Mouse (Mus musculus): ENCODE measurements around the gene Tnrc6c. TPM values are rescaled to one million over a fixed set of nuclear protein-coding genes. Genes with fewer than 3 reads are reported as not detected.

Gene Tnrc6c
- polyA plus RNA-seq, 1 experiment from 2014 or later: 24.3 TPM

GRCm38 (mm10) chr11:117738123-117738522, 84.0 kb downstream of the Tnrc6c start:
- WGBS: 93% methylated on average over 5 of the region's 5 CpGs
- no peak overlapping the region for H3K9ac ChIP-seq (replicated peaks)
- H3K4me1 ChIP-seq: no peaks in the 10 kb centered on the region
- H3K27ac ChIP-seq (replicated peaks): no peak overlapping the region
- H3K27me3 ChIP-seq: no peaks in the 10 kb centered on the region
- ATAC-seq (ENCODE audit: low FRiP score, low read depth): no peak
- no peak overlapping the region for H3K4me3 ChIP-seq
- H3K9me3 ChIP-seq: no peaks in the 10 kb centered on the region
- H3K36me3 ChIP-seq: peaks cover 92% of the 10 kb centered on the region
- no peak overlapping the region for H3K4me2 ChIP-seq (replicated peaks)

- Histone ChIP-seq H3K9me3 (no peaks in the 10 kb centered on the region), H3K4me2 (replicated peaks) (no peak overlapping the region), H3K4me3 (no peak overlapping the region), H3K27ac (replicated peaks) (no peak overlapping the region), H3K4me1 (no peaks in the 10 kb centered on the region), H3K27me3 (no peaks in the 10 kb centered on the region), H3K36me3 (peaks cover 99% of the 10 kb centered on the region), H3K9ac (replicated peaks) (no peak overlapping the region)
- no peak for ATAC-seq (ENCODE audit: low FRiP score, low read depth)
- 92% methylated on average over 6 of the region's 6 CpGs for WGBS
These were observed 87.0 kb downstream of the Tnrc6c start for GRCm38 (mm10) chr11:117741128-117741527.

GRCm38 (mm10) chr11:117742243-117742642, 88.2 kb downstream of the Tnrc6c start:
- no peak for ATAC-seq (ENCODE audit: low FRiP score, low read depth)
- H3K36me3 ChIP-seq: peaks cover 99% of the 10 kb centered on the region
- no peaks in the 10 kb centered on the region for H3K27me3 ChIP-seq
- 90% methylated on average over 8 of the region's 8 CpGs for WGBS
- no peak overlapping the region for H3K4me2 ChIP-seq (replicated peaks)
- H3K27ac ChIP-seq (replicated peaks): no peak overlapping the region
- H3K9ac ChIP-seq (replicated peaks): no peak overlapping the region
- no peaks in the 10 kb centered on the region for H3K4me1 ChIP-seq
- no peaks in the 10 kb centered on the region for H3K9me3 ChIP-seq
- no peak overlapping the region for H3K4me3 ChIP-seq

GRCm38 (mm10) chr11:117742715-117743114, 88.6 kb downstream of the Tnrc6c start:
- H3K9me3 ChIP-seq: no peaks in the 10 kb centered on the region
- H3K9ac ChIP-seq (replicated peaks): no peak overlapping the region
- WGBS: 91% methylated on average over 8 of the region's 8 CpGs
- H3K27ac ChIP-seq (replicated peaks): no peak overlapping the region
- H3K4me2 ChIP-seq (replicated peaks): no peak overlapping the region
- no peak for ATAC-seq (ENCODE audit: low FRiP score, low read depth)
- no peaks in the 10 kb centered on the region for H3K27me3 ChIP-seq
- H3K4me1 ChIP-seq: no peaks in the 10 kb centered on the region
- H3K4me3 ChIP-seq: no peak overlapping the region
- H3K36me3 ChIP-seq: peaks cover 99% of the 10 kb centered on the region

- Histone ChIP-seq H3K4me1 (no peaks in the 10 kb centered on the region), H3K9me3 (no peaks in the 10 kb centered on the region), H3K27ac (replicated peaks) (no peak overlapping the region), H3K4me3 (no peak overlapping the region), H3K4me2 (replicated peaks) (no peak overlapping the region), H3K27me3 (no peaks in the 10 kb centered on the region), H3K9ac (replicated peaks) (no peak overlapping the region), H3K36me3 (peaks cover 99% of the 10 kb centered on the region)
- WGBS: 86% methylated on average over 4 of the region's 4 CpGs
- ATAC-seq (ENCODE audit: low FRiP score, low read depth): no peak
These were observed 89.5 kb downstream of the Tnrc6c start for GRCm38 (mm10) chr11:117743454-117744030.

GRCm38 (mm10) chr11:117748628-117749027, 94.5 kb downstream of the Tnrc6c start:
- Histone ChIP-seq H3K9me3 (no peaks in the 10 kb centered on the region), H3K9ac (replicated peaks) (no peak overlapping the region), H3K27ac (replicated peaks) (no peak overlapping the region), H3K4me3 (no peak overlapping the region), H3K36me3 (peaks cover 99% of the 10 kb centered on the region), H3K4me2 (replicated peaks) (no peak overlapping the region), H3K27me3 (no peaks in the 10 kb centered on the region), H3K4me1 (no peaks in the 10 kb centered on the region)
- no peak for ATAC-seq (ENCODE audit: low FRiP score, low read depth)
- WGBS: 90% methylated on average over 4 of the region's 4 CpGs

GRCm38 (mm10) chr11:117749414-117749813, 95.3 kb downstream of the Tnrc6c start:
- Histone ChIP-seq H3K9ac (replicated peaks) (no peak overlapping the region), H3K9me3 (no peaks in the 10 kb centered on the region), H3K4me2 (replicated peaks) (no peak overlapping the region), H3K4me1 (no peaks in the 10 kb centered on the region), H3K27ac (replicated peaks) (no peak overlapping the region), H3K36me3 (peaks cover 99% of the 10 kb centered on the region), H3K27me3 (no peaks in the 10 kb centered on the region), H3K4me3 (no peak overlapping the region)
- WGBS: 94% methylated on average over 10 of the region's 10 CpGs
- ATAC-seq (ENCODE audit: low FRiP score, low read depth): no peak

GRCm38 (mm10) chr11:117751544-117751943, 97.5 kb downstream of the Tnrc6c start:
- H3K36me3 ChIP-seq: peaks cover 100% of the 10 kb centered on the region

GRCm38 (mm10) chr11:117755891-117756290, 101.8 kb downstream of the Tnrc6c start:
- Histone ChIP-seq H3K9ac (replicated peaks) (no peak overlapping the region), H3K4me1 (no peaks in the 10 kb centered on the region), H3K4me3 (no peak overlapping the region), H3K36me3 (peaks cover 100% of the 10 kb centered on the region), H3K27me3 (no peaks in the 10 kb centered on the region), H3K27ac (replicated peaks) (no peak overlapping the region), H3K4me2 (replicated peaks) (no peak overlapping the region), H3K9me3 (no peaks in the 10 kb centered on the region)
- ATAC-seq (ENCODE audit: low FRiP score, low read depth): no peak
- 95% methylated on average over 7 of the region's 7 CpGs for WGBS

More at GRCm38 (mm10) chr11:117751544-117751943, 97.5 kb downstream of the Tnrc6c start:
- H3K4me1 ChIP-seq: no peaks in the 10 kb centered on the region
- no peak overlapping the region for H3K9ac ChIP-seq (replicated peaks)
- no peaks in the 10 kb centered on the region for H3K27me3 ChIP-seq
- no peak overlapping the region for H3K4me2 ChIP-seq (replicated peaks)
- 89% methylated on average over 6 of the region's 6 CpGs for WGBS
- no peak overlapping the region for H3K4me3 ChIP-seq
- no peak for ATAC-seq (ENCODE audit: low FRiP score, low read depth)
- H3K9me3 ChIP-seq: no peaks in the 10 kb centered on the region
- H3K27ac ChIP-seq (replicated peaks): no peak overlapping the region

- Histone ChIP-seq H3K9me3 (no peaks in the 10 kb centered on the region), H3K27ac (replicated peaks) (no peak overlapping the region), H3K4me1 (no peaks in the 10 kb centered on the region), H3K27me3 (no peaks in the 10 kb centered on the region), H3K4me3 (no peak overlapping the region), H3K36me3 (peaks cover 93% of the 10 kb centered on the region), H3K9ac (replicated peaks) (no peak overlapping the region), H3K4me2 (replicated peaks) (no peak overlapping the region)
- 93% methylated on average over 10 of the region's 10 CpGs for WGBS
- ATAC-seq (ENCODE audit: low FRiP score, low read depth): no peak
These were observed 105.2 kb downstream of the Tnrc6c start for GRCm38 (mm10) chr11:117759267-117759666.

GRCm38 (mm10) chr11:117760374-117761119, 106.5 kb downstream of the Tnrc6c start:
- H3K4me2 ChIP-seq (replicated peaks): no peak overlapping the region
- no peaks in the 10 kb centered on the region for H3K9me3 ChIP-seq
- peaks cover 93% of the 10 kb centered on the region for H3K36me3 ChIP-seq
- no peak overlapping the region for H3K27ac ChIP-seq (replicated peaks)
- 94% methylated on average over 26 of the region's 26 CpGs for WGBS
- H3K9ac ChIP-seq (replicated peaks): no peak overlapping the region
- H3K27me3 ChIP-seq: no peaks in the 10 kb centered on the region
- no peak for ATAC-seq (ENCODE audit: low FRiP score, low read depth)
- no peaks in the 10 kb centered on the region for H3K4me1 ChIP-seq
- H3K4me3 ChIP-seq: no peak overlapping the region

- Histone ChIP-seq H3K36me3 (peaks cover 86% of the 10 kb centered on the region), H3K4me1 (no peaks in the 10 kb centered on the region), H3K27ac (replicated peaks) (no peak overlapping the region), H3K4me3 (no peak overlapping the region), H3K9ac (replicated peaks) (no peak overlapping the region), H3K4me2 (replicated peaks) (no peak overlapping the region), H3K27me3 (no peaks in the 10 kb centered on the region), H3K9me3 (no peaks in the 10 kb centered on the region)
- WGBS: 92% methylated on average over 13 of the region's 13 CpGs
- ATAC-seq (ENCODE audit: low FRiP score, low read depth): no peak
These were observed 107.7 kb downstream of the Tnrc6c start for GRCm38 (mm10) chr11:117761801-117762200.

All from midbrain, embryonic 12.5 days (tissue).